Mouse (Mus musculus) testis, adult 2 months (tissue): ENCODE measurements around the gene Slc1a2.

Experiments
- CTCF ChIP-seq: fragments of 200-500 bp; IDR thresholded peaks from 2 replicates; pipeline ENCODE4 v1.5.1; 2012; ENCODE audit warnings: low read depth, mild to moderate bottlenecking, inconsistent platforms, low read length, moderate library complexity; ENCODE audit not compliant: control insufficient read depth, insufficient read depth, insufficient replicate concordance
- POLR2A ChIP-seq: fragments of 200-500 bp; IDR thresholded peaks from 2 replicates; pipeline ENCODE4 v1.6.1; 2012; ENCODE audit warnings: low read depth, mild to moderate bottlenecking, inconsistent platforms, low read length, moderate library complexity; ENCODE audit not compliant: control insufficient read depth

DNA sequence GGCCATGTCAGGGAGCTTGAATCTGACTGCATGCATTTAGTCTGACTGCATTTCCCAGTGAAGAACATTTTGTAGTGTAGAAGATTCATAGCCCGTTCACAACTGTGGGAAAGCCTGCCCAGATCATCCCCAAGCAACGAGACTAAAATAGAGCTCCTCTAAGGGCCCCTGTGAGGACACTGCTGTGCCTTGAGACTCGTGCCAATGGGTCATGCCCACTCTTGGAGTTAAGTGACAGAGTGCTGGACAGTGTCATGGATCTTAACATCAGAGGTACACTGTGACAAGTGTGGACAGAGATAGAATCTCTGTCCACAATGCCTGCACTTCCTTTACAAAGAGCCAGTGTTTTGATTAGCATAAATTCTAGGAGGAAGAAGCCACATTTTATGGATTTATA lies 109.8 kb downstream of the Slc1a2 start:
- TF ChIP-seq POLR2A (no peak), CTCF (no peak)
